Mouse (Mus musculus) midbrain, postnatal 0 days (tissue): ENCODE measurements around the gene Ssh3. TPM values are rescaled to one million over a fixed set of nuclear protein-coding genes. Genes with fewer than 3 reads are reported as not detected.
A peak's percentile ranks its signal among the peaks of the same experiment; 100 is the strongest.

Experiments
- ATAC-seq: fragments of 200-750 bp; cut with Nextera tagmentation; 2 replicates; pipeline ENCODE4 v1.8.0; 2017; ENCODE audit warnings: moderate number of reproducible peaks, mild to moderate bottlenecking, moderate TSS enrichment, moderate library complexity; ENCODE audit not compliant: low FRiP score
- DNase-seq: peaks from one replicate; pipeline ENCODE4 v3.0.0-alpha.2; 2015; ENCODE audit warnings: low spot score
- H3K27ac ChIP-seq: fragments of 300-500 bp; sonication (generic); 2 replicates; pipeline ENCODE4 v1.5.1; 2014; ENCODE audit warnings: low read depth, mild to moderate bottlenecking, low read length, mixed read lengths
- H3K27me3 ChIP-seq: fragments of 300-500 bp; sonication (generic); 2 replicates; pipeline ENCODE4 v1.6.1; 2014; ENCODE audit warnings: low read length, control low read depth, mixed read lengths; ENCODE audit not compliant: insufficient read depth
- H3K36me3 ChIP-seq: fragments of 300-500 bp; sonication (generic); 2 replicates; pipeline ENCODE4 v1.6.1; 2014; ENCODE audit warnings: low read length, control low read depth, mixed read lengths; ENCODE audit not compliant: insufficient read depth
- H3K4me1 ChIP-seq: fragments of 300-500 bp; sonication (generic); 2 replicates; pipeline ENCODE4 v1.6.1; 2014; ENCODE audit warnings: mild to moderate bottlenecking, control low read depth, antibody characterized with exemption, low read length, mixed read lengths; ENCODE audit not compliant: insufficient read depth
- H3K4me2 ChIP-seq: fragments of 300-500 bp; sonication (generic); 2 replicates; pipeline ENCODE4 v1.6.1; 2014; ENCODE audit warnings: low read depth, mild to moderate bottlenecking, low read length, mixed read lengths; ENCODE audit not compliant: poor library complexity, severe bottlenecking
- H3K4me3 ChIP-seq: fragments of 300-500 bp; sonication (generic); 2 replicates; pipeline ENCODE4 v1.5.1; 2014; ENCODE audit warnings: low read depth, mild to moderate bottlenecking, low read length, moderate library complexity
- H3K9ac ChIP-seq: fragments of 300-500 bp; sonication (generic); replicated peaks from 2 replicates; pipeline ENCODE4 v1.6.1; 2014; ENCODE audit warnings: mild to moderate bottlenecking, low read length, moderate library complexity, mixed read lengths; ENCODE audit not compliant: poor library complexity, severe bottlenecking
- H3K9me3 ChIP-seq: fragments of 300-500 bp; sonication (generic); 2 replicates; pipeline ENCODE4 v1.6.1; 2016; ENCODE audit warnings: low read length, control low read depth
- CTCF ChIP-seq: IDR thresholded peaks from 2 replicates; pipeline ENCODE4 v1.5.1; 2016; ENCODE audit warnings: antibody characterized with exemption, mild to moderate bottlenecking
- WGBS: fragments of 180-500 bp; shearing (Covaris S2); extraction: QIAGEN DNeasy Blood & Tissue Kit; methylation state at CpG from one replicate; pipeline ENCODE4 v1.1.7; 2014; 5-methylcytosine and 5-hydroxymethylcytosine counted together
- polyA plus RNA-seq: library from polyadenylated mRNA; unstranded; fragments of >200 nt; fragmentation: Nextera tagmentation; extraction: Ambion mirVana; gene quantifications from 2 replicates; pipeline ENCODE4 v1.2.1, GENCODE M21; 2015
- total RNA-seq: library from RNA; depleted of rRNA; stranded (reverse); fragments of >200 nt; gene quantifications from 2 replicates; pipeline ENCODE4 v1.2.3, GENCODE M21; 2014

Ssh3 gene
- total and polyA plus RNA-seq, 2 experiments from 2014 or later, result 20.7 to 40.6 TPM

DNA sequence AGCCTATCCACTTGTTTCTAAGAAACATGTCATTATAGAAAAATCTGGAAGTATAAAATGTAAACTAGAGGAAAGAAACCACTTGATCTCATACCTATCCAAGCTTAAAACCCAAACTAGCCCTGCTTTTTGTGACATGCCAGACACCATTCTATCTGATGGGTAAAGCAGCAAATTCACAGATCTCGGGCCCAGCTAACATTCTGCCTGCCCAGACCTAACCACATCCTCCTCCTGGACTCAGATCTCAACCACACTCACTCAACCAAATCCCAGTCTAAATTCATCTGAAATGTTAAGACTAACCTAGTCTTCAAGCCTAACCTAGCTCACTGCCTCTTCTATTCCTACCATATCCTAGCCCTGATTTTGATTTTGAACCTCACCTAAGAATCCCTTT is 50.2 kb downstream of the Ssh3 start:
- ATAC-seq, result no peak
- H3K27ac ChIP-seq, result no peak overlapping the region
- H3K36me3 ChIP-seq, result no peaks in the 10 kb centered on the region
- no peak overlapping the region for H3K4me3 ChIP-seq
- WGBS, result 83% methylated on average over 1 of the region's 1 CpGs
- peaks cover 7% of the 10 kb centered on the region; the same call in 1 of the 2 replicates for H3K4me1 ChIP-seq
- no peaks in the 10 kb centered on the region for H3K9me3 ChIP-seq
- no peak for DNase-seq
- peaks cover 22% of the 10 kb centered on the region for H3K27me3 ChIP-seq
- H3K4me2 ChIP-seq, result no peak overlapping the region
- TF ChIP-seq CTCF, result no peak
- no peak overlapping the region for H3K9ac ChIP-seq

DNA sequence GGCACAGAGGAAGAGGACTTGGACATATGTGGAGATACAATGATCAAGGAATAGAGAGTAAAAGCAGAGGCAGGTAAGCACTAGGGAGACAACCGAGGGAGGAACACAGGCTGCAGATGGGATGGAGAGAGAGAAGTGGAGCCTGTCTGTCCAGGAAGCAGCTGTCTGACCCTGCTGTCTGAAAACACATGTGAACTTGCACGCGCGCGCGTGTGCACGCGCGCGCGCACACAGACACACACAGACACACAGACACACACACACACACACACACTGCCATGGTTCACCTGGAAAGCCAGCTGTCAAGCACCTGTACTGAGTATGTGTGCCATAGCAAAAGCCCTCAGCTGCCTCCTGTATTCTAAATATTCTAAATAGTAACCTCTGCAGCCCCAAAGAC is 50.7 kb downstream of the Ssh3 start:
- no peak overlapping the region for H3K4me3 ChIP-seq
- TF ChIP-seq CTCF, result no peak
- H3K36me3 ChIP-seq, result no peaks in the 10 kb centered on the region
- ATAC-seq (no peak), DNase-seq (no peak)
- no peak overlapping the region for H3K4me2 ChIP-seq
- WGBS, result 89% methylated on average over 11 of the region's 11 CpGs
- H3K27ac ChIP-seq, result no peak overlapping the region
- peaks cover 27% of the 10 kb centered on the region for H3K27me3 ChIP-seq
- H3K9ac ChIP-seq, result no peak overlapping the region
- no peaks in the 10 kb centered on the region for H3K9me3 ChIP-seq
- peaks cover 7% of the 10 kb centered on the region; the same call in 1 of the 2 replicates for H3K4me1 ChIP-seq

DNA sequence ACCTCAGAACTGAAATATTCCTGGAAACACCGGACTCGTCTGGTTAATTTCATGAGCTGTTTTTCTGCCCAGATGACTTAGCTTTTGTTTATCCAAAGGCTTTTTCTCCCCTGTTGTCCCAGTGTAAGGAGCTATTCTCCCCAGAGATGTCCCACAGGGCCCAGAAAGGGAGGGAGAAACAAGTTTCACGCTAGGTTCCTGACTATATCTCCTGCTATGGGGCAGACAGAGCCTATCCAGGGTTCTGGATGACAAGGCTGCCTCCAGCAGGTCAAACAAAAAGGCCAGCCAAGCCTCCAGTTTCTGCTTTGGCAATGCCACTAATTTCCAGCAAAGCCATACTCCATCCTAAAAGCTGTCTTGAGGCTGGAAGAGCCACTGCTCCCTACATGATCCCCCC is 51.1 kb downstream of the Ssh3 start:
- H3K27ac ChIP-seq, result no peak overlapping the region
- H3K4me1 ChIP-seq, result peaks cover 7% of the 10 kb centered on the region; the same call in 1 of the 2 replicates
- no peak overlapping the region for H3K9ac ChIP-seq
- no peak for TF ChIP-seq CTCF
- H3K4me2 ChIP-seq, result no peak overlapping the region
- 42% methylated on average over 3 of the region's 3 CpGs for WGBS
- no peak overlapping the region for H3K4me3 ChIP-seq
- no peaks in the 10 kb centered on the region for H3K9me3 ChIP-seq
- ATAC-seq (no peak), DNase-seq (no peak)
- peaks cover 32% of the 10 kb centered on the region for H3K27me3 ChIP-seq
- no peaks in the 10 kb centered on the region for H3K36me3 ChIP-seq

DNA sequence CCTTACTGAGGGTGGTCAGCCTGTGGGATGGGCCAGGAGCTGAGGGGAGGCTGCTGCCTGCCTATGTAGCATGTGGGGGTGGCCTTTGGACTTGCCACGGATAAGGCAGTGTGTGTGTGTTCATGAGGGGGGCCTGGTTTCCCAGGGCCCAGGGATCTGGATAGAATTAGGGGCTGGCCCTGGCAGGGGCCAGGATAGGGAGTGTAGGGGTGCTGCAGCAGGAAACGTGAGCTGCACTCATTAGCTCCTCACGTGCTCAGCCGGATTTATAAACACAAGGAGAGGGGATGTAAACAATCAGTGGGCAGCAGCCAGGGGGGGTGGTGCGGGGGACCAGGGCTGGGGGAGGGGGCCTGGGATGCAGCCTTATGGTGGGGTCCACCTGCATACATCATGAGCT is 51.8 kb downstream of the Ssh3 start:
- Histone ChIP-seq H3K27me3 (peaks cover 35% of the 10 kb centered on the region), H3K36me3 (no peaks in the 10 kb centered on the region), H3K9ac (no peak overlapping the region), H3K4me1 (peaks cover 7% of the 10 kb centered on the region; the same call in 1 of the 2 replicates), H3K27ac (no peak overlapping the region), H3K9me3 (no peaks in the 10 kb centered on the region), H3K4me2 (no peak overlapping the region), H3K4me3 (no peak overlapping the region)
- no peak for ATAC-seq
- 16% methylated on average over 5 of the region's 5 CpGs for WGBS
- DNase-seq, result no peak
- TF ChIP-seq CTCF, result no peak

DNA sequence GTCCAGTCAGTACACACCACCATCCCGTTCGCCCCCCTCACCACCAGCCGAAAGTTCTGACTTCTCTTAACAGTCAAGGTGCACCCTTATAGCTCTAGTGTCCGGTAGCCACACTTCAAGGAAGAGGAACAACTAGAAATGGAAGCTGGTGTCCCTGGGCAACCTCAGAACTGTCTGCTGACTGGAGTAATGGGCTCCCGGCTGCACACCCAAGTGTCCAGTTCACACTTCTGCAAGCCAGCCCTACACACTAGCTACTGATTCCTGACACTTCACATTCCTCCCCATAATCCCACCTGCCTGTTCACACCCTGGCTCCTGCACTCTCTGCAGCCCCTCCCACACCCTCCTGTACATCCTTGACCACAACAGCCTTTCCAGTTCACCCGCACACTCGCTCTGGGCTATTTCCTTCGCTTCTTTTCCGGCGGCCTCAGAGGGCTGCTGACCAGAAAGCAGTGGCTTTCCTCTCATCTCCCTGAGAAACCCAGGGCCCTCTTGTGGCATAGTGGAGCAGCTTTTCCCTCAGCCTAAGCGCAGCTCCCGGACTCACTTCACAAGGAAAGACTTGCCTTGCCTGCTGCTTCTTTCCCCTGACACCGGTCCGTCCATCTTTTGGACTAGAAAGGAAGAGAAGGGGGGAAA is 52.8 kb downstream of the Ssh3 start:
- no peaks in the 10 kb centered on the region for H3K9me3 ChIP-seq
- peaks cover 44% of the 10 kb centered on the region for H3K27me3 ChIP-seq
- H3K4me3 ChIP-seq, result 0 out of 2 replicates have a peak overlapping the region, but pooled peaks have one; percentile 2
- H3K4me1 ChIP-seq, result peaks cover 7% of the 10 kb centered on the region; the same call in 1 of the 2 replicates
- no peak for ATAC-seq
- peak; percentile 65 for DNase-seq
- peak overlapping the region; percentile 9; the same call in 1 of the 2 replicates for H3K4me2 ChIP-seq
- no peak overlapping the region for H3K9ac ChIP-seq
- peak; percentile 72 for TF ChIP-seq CTCF
- H3K27ac ChIP-seq, result no peak overlapping the region
- WGBS, result 20% methylated on average over 14 of the region's 14 CpGs
- no peaks in the 10 kb centered on the region for H3K36me3 ChIP-seq

DNA sequence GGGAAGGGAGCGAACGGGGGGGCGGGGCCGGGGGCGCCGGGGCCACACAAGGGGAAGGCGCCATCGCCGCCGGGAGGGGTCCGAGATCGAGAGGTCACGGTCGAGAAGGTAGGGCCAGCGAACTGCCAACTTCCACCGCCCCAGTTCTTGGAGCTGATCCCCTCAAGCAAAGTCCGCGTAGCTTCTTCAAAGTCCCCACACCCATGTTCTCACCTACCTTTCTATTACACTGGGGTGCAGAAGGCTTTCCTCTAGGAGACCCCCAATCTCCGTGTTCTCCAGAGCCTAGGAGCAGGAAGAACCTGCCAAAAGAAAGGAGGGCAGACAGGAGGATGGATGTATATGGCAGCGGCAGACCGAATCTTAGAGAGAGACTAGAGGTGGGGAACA is 53.5 kb downstream of the Ssh3 start:
- no peak overlapping the region for H3K27ac ChIP-seq
- 7% methylated on average over 13 of the region's 21 CpGs for WGBS
- DNase-seq (no peak), ATAC-seq (no peak)
- no peak for TF ChIP-seq CTCF
- H3K9ac ChIP-seq, result peak overlapping the region; percentile 59
- H3K36me3 ChIP-seq, result no peaks in the 10 kb centered on the region
- peaks cover 7% of the 10 kb centered on the region; the same call in 1 of the 2 replicates for H3K4me1 ChIP-seq
- H3K27me3 ChIP-seq, result peaks cover 44% of the 10 kb centered on the region
- peak overlapping the region; percentile 91 for H3K4me2 ChIP-seq
- H3K9me3 ChIP-seq, result no peaks in the 10 kb centered on the region
- peak overlapping the region; percentile 39 for H3K4me3 ChIP-seq
